Mouse (Mus musculus): ENCODE measurements around the gene R3hdm2.

R3hdm2 gene

GRCm38 (mm10) chr10:127515271-127515982 is 135.3 kb downstream of the R3hdm2 start:
- DNase-seq (ENCODE audit: inconsistent age in 2 of 2, low spot score in 1 of 2): no peak

DNA sequence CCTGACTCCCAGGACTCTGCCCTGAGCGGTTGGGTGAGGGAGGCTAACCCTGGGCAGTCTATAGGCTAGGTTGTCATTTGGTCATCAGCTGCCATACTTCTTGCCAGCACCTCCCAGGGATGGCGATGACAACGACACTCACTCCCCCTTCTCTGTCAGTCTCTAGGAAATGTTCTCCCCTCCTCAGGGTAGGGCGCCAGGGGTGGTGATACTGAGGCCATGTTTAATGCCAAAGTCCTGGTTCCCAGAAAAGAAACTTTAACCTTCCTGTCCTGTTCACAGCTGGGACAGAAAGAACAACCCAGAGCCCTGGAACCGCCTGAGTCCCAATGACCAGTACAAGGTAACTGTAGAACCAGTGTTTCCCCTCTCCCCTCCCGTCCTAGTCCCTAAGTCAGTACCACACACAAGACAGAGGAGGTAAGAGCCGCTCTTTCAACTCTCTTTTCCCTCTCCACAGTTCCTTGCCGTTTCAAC is 135.9 kb downstream of the R3hdm2 start:
- DNase-seq (ENCODE audit: inconsistent age in 2 of 2, low spot score in 1 of 2): no peak

- peak in 1 of 2 experiments; percentile 53 for DNase-seq (ENCODE audit: inconsistent age in 2 of 2, low spot score in 1 of 2)
These were observed 136.6 kb downstream of the R3hdm2 start for GRCm38 (mm10) chr10:127516576-127517260.

GRCm38 (mm10) chr10:127517941-127518340 is 137.8 kb downstream of the R3hdm2 start:
- no peak for DNase-seq (ENCODE audit: inconsistent age in 2 of 2, low spot score in 1 of 2)

- no peak for DNase-seq (ENCODE audit: inconsistent age in 2 of 2, low spot score in 1 of 2)
These were observed 139.0 kb downstream of the R3hdm2 start for GRCm38 (mm10) chr10:127519041-127519701.

GRCm38 (mm10) chr10:127519903-127520713 is 140.0 kb downstream of the R3hdm2 start:
- DNase-seq (ENCODE audit: inconsistent age in 2 of 2, low spot score in 1 of 2): no peak

- no peak for DNase-seq (ENCODE audit: inconsistent age in 2 of 2, low spot score in 1 of 2)
These were observed 140.7 kb downstream of the R3hdm2 start for GRCm38 (mm10) chr10:127520714-127521357.

DNA sequence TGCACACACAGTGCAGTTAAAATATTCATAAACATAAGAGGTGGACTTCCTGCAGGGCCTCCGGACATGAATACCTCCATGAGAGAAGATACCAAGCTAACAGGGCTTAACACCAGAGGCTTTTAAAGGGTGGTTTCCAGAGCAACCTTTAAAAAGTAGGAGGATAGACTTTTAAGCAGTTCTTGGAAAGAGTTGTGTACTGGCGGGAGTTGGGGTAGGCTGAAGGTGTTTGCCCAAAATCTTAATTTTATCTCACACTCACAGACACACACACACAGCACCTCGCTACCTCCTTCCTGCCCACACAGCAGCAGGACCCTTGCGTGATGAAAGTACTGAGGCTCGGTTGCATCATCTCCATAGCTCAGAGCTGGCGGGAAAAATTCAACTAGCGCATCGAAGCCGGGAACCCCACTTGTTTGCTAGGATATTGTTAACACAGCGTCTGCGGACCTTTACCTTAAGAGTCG is 141.5 kb downstream of the R3hdm2 start:
- no peak for DNase-seq (ENCODE audit: inconsistent age in 2 of 2, low spot score in 1 of 2)

GRCm38 (mm10) chr10:127522088-127522581 is 142.0 kb downstream of the R3hdm2 start, which contains the start of gene Shmt2:
Gene Shmt2 (minus strand): TSS chr10:127522444.
- DNase-seq (ENCODE audit: inconsistent age in 2 of 2, low spot score in 1 of 2): peak; percentile 85 to 95

GRCm38 (mm10) chr10:127524646-127525255 is 144.6 kb downstream of the R3hdm2 start:
- no peak for DNase-seq (ENCODE audit: inconsistent age in 2 of 2, low spot score in 1 of 2)

DNA sequence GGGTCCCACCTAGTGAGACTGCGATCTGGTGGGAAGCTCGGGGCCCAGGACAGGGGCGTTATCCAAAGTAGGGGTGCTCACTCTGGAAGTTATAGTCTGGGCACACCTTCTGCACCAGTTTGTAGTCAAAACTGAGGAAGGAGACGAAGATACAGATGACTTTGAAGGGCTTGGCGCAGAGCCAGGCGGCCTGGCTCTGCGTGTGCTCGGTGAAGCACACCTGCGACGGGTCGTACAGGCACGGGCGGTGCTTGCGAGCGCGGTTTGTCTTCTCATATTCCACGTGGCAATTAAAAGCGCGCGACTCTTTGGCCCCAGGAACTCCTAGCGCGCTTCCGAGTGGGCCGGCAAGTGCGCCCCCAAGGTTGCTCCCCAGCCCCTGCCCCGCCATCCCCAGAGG is 145.9 kb downstream of the R3hdm2 start:
- no peak for DNase-seq (ENCODE audit: inconsistent age in 2 of 2, low spot score in 1 of 2)

DNA sequence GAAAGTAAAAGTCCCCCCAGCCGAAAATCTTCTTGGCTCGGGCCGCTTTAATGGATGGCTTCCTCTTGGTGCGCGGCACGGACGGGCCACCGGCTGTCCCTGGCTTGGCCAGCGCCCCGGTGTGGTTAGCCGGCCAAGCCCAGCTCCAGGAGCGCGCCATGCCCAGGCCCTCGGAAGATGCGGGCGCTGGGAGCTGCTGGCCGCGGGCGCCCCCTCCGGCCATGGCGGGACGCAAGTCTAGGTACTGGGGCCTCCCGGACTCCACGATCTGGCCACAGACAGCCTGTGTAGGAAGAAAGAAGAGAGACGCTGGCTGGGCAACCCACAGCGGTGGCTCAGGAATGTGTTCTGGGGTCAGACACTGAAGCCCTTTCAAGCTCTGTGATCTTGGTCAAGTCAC is 146.6 kb downstream of the R3hdm2 start:
- DNase-seq (ENCODE audit: inconsistent age in 2 of 2, low spot score in 1 of 2): peak; percentile 68 to 80

GRCm38 (mm10) chr10:127527481-127527880 is 147.4 kb downstream of the R3hdm2 start:
- DNase-seq (ENCODE audit: inconsistent age in 2 of 2, low spot score in 1 of 2): no peak

- no peak for DNase-seq (ENCODE audit: inconsistent age in 2 of 2, low spot score in 1 of 2)
These were observed 150.8 kb downstream of the R3hdm2 start for GRCm38 (mm10) chr10:127530945-127531344.

- no peak for DNase-seq (ENCODE audit: inconsistent age in 2 of 2, low spot score in 1 of 2)
These were observed 151.4 kb downstream of the R3hdm2 start for GRCm38 (mm10) chr10:127531548-127531947.

DNA sequence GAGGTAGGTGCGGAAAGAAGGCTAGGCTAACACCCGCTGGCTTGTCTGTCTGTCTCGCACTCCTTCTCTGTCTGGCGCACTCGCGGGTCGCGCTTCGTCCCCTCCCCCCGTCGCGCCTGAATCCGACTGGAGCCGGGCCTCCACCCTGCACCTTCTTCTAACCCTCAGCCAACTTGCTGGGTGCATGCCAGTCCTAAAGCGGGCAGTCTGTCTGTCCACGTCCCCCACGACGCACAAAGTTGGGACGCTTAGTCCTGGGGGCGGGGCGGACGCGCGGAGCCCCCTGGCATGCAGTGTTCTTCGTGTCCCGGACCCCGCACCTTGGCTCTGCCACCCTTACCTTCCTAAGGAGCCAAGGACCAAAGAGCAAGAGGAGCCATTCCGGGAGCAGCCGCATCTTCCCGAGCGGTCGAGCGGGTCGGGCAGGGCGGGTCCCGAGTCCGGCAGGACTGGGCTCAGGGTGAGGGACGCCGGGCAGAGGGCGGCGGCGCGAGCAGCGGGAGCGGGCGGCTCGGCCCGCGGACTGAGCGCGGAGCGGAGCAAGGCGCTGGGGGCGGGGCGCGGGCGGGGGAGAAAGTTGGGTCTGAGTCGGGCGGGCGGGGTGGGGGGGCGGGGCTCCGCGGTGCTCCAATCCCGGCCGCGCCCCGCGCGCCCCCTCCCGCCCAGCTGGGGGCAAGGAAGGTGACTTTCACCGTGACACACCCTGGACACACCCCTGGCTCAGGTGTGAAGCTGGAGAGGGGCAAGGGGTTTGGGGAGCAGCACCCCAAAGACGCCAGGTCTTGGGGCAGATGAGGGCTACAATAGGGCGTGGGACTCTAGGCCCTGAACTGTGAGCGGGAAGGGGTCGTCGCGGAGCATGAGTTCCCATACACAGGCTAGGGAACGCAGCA is 154.2 kb downstream of the R3hdm2 start, which contains the start of gene Nxph4:
Gene Nxph4 (minus strand): TSS at position 524 of the 893 bp plus-strand sequence.
- peak in 1 of 2 experiments; percentile 68 for DNase-seq (ENCODE audit: inconsistent age in 2 of 2, low spot score in 1 of 2)

DNA sequence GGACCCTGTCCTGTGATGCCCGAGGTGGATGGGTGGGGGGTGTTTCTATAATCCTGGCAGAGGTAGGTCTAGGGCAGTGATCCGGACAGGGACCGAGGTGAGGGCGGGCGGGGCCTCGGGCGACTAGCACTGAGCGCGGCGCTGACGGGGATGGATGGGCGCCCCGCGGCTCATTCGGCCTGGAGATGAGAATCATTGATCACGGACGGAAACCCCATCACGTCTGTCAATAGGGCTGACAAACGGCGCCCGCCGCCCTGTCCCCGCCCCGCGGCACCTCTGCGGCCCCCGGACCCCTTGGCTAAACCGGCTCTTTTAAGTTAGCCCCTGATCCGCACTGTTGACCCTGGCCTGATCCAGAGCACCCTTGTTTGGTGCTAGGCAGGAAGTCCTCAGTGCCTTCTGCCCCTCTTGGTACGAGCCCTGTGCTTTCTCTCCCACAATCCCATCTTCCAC is 154.8 kb downstream of the R3hdm2 start:
- peak in 1 of 2 experiments; percentile 33 for DNase-seq (ENCODE audit: inconsistent age in 2 of 2, low spot score in 1 of 2)

GRCm38 (mm10) chr10:127536586-127537314 is 156.6 kb downstream of the R3hdm2 start:
- peak in 1 of 2 experiments; percentile 73 for DNase-seq (ENCODE audit: inconsistent age in 2 of 2, low spot score in 1 of 2)
